Mouse (Mus musculus): ENCODE measurements around the gene Khdrbs1. TPM values are rescaled to one million over a fixed set of nuclear protein-coding genes. Genes with fewer than 3 reads are reported as not detected.
"Not testable (repeated sequence)": the region's sequence is repeated elsewhere in the genome, so short reads cannot be mapped to it uniquely, and the experiment has no call there.

Gene Khdrbs1
- polyA plus RNA-seq, 1 experiment: 34.2 TPM

GRCm38 (mm10) chr4:129731423-129731822, 10.7 kb downstream of the Khdrbs1 start:
- Histone ChIP-seq H3K4me1 (ENCODE audit: control insufficient read depth, insufficient read depth, low read length) (no peaks in the 10 kb centered on the region; the same call in 1 of the 2 replicates), H3K4me3 (ENCODE audit: insufficient read depth, low read length) (no peak overlapping the region), H3K27ac (ENCODE audit: insufficient read depth, low read length) (no peak overlapping the region)
- TF ChIP-seq CTCF (IDR thresholded peaks at IDR 0.05; ENCODE audit: extremely low read depth, insufficient read depth, low read length) (no peak), POLR2A (IDR thresholded peaks at IDR 0.05; ENCODE audit: extremely low read depth, insufficient read depth, low read length) (no peak)

GRCm38 (mm10) chr4:129716310-129716709, 25.8 kb downstream of the Khdrbs1 start:
- peaks cover 5% of the 10 kb centered on the region; the same call in 1 of the 2 replicates for H3K4me1 ChIP-seq (ENCODE audit: control insufficient read depth, insufficient read depth, low read length)
- no peak overlapping the region for H3K27ac ChIP-seq (ENCODE audit: insufficient read depth, low read length)
- no peak for TF ChIP-seq POLR2A (IDR thresholded peaks at IDR 0.05; ENCODE audit: extremely low read depth, insufficient read depth, low read length)
- no peak for TF ChIP-seq CTCF (IDR thresholded peaks at IDR 0.05; ENCODE audit: extremely low read depth, insufficient read depth, low read length)
- no peak overlapping the region for H3K4me3 ChIP-seq (ENCODE audit: insufficient read depth, low read length)

DNA sequence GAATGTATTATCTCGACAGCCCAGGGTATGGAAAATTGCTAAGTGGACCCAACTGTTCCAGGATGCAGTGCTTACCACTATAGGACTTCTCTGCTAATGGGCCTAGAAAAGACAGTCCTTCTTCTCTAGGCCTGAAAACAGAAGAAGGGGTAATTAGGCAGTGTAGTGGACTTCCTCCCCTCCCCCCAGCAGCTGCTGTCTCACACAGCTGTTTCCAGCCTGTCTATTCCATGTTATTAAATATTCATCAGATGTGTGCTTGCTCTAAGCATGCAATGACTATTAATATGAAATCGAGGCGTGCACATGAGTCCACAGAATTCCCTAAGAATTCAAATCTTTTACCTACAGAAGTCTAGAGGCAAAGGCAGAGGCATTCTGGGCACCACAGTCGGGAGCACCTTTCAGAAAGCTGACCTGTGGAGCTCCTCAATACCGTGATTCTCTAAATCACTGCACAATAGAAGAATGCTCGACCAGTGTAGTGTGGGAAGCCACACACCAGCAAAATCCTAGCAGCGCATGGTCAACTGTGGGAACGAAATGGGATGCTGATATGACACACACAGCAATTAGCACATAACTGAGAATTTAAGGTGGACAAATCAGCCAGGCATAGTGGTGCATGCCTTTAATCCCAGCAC, 32.5 kb downstream of the Khdrbs1 start:
- TF ChIP-seq POLR2A (IDR thresholded peaks at IDR 0.05; ENCODE audit: extremely low read depth, insufficient read depth, low read length) (no peak), CTCF (IDR thresholded peaks at IDR 0.05; ENCODE audit: extremely low read depth, insufficient read depth, low read length) (no peak)
- H3K4me3 ChIP-seq (ENCODE audit: insufficient read depth, low read length): no peak overlapping the region
- H3K27ac ChIP-seq (ENCODE audit: insufficient read depth, low read length): no peak overlapping the region; the same call in 1 of the 2 replicates
- peaks cover 6% of the 10 kb centered on the region; the same call in 1 of the 2 replicates for H3K4me1 ChIP-seq (ENCODE audit: control insufficient read depth, insufficient read depth, low read length)

DNA sequence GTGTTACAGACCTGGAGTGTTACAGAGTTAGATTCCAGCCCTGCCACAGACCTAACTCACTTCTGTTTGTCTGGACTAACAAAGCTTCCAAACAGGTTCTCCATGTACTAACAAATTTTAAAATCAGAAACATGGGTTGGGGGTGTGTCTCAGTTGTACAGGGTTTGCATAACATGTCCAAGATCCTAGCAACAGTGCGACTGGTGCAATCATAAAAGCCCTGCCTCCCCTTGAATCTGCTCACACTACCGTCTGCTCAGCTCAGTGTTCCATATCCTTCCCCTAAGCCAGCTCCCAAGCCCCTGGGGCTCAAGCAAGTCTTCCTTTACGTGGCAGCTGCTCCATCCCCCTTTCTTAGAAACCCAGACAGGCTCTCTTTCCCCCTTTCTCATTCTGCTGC, 35.4 kb downstream of the Khdrbs1 start:
- H3K27ac ChIP-seq (ENCODE audit: insufficient read depth, low read length): no peak overlapping the region
- TF ChIP-seq POLR2A (IDR thresholded peaks at IDR 0.05; ENCODE audit: extremely low read depth, insufficient read depth, low read length): peak; percentile 40; the same call in 1 of the 2 replicates
- no peak for TF ChIP-seq CTCF (IDR thresholded peaks at IDR 0.05; ENCODE audit: extremely low read depth, insufficient read depth, low read length)

DNA sequence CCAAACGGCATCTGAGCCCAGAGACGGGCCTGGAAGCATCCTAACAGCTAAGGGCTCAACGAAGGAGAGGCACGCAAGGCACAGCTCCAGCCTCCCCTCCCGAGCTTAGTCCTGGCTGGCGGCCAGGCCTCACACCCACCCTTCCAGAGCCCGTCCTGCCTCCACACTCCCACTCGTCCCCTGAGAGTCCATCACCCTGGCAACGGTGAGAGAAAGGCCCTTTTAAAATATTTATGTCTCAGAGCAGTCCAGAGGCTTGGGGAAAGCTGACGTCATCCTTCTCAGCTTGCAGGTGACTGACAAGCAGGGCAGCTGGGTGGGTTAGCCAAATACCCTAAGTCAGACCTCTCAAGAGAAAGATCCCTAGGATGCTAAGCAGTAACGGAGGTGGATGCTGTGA, 39.6 kb downstream of the Khdrbs1 start:
- Histone ChIP-seq H3K4me1 (ENCODE audit: control insufficient read depth, insufficient read depth, low read length) (peaks cover 9% of the 10 kb centered on the region), H3K4me3 (ENCODE audit: insufficient read depth, low read length) (no peak overlapping the region), H3K27ac (ENCODE audit: insufficient read depth, low read length) (peak overlapping the region; percentile 14)
- no peak for TF ChIP-seq CTCF (IDR thresholded peaks at IDR 0.05; ENCODE audit: extremely low read depth, insufficient read depth, low read length)
- TF ChIP-seq POLR2A (IDR thresholded peaks at IDR 0.05; ENCODE audit: extremely low read depth, insufficient read depth, low read length): peak; percentile 40; the same call in 1 of the 2 replicates

More for the DNA sequence above, 35.4 kb downstream of the Khdrbs1 start:
- no peak overlapping the region for H3K4me3 ChIP-seq (ENCODE audit: insufficient read depth, low read length)
- peaks cover 12% of the 10 kb centered on the region for H3K4me1 ChIP-seq (ENCODE audit: control insufficient read depth, insufficient read depth, low read length)

GRCm38 (mm10) chr4:129701503-129702377, 40.4 kb downstream of the Khdrbs1 start:
- TF ChIP-seq POLR2A (IDR thresholded peaks at IDR 0.05; ENCODE audit: extremely low read depth, insufficient read depth, low read length): no peak
- peak; percentile 83 for TF ChIP-seq CTCF (IDR thresholded peaks at IDR 0.05; ENCODE audit: extremely low read depth, insufficient read depth, low read length)
- Histone ChIP-seq H3K4me1 (ENCODE audit: control insufficient read depth, insufficient read depth, low read length) (peaks cover 9% of the 10 kb centered on the region), H3K27ac (ENCODE audit: insufficient read depth, low read length) (peak overlapping the region; percentile 14), H3K4me3 (ENCODE audit: insufficient read depth, low read length) (no peak overlapping the region)

GRCm38 (mm10) chr4:129700661-129701060, 41.4 kb downstream of the Khdrbs1 start:
- not testable (repeated sequence) for H3K4me1 ChIP-seq (ENCODE audit: control insufficient read depth, insufficient read depth, low read length); H3K4me3 ChIP-seq (ENCODE audit: insufficient read depth, low read length); H3K27ac ChIP-seq (ENCODE audit: insufficient read depth, low read length)

GRCm38 (mm10) chr4:129700216-129700615, 41.9 kb downstream of the Khdrbs1 start:
- Histone ChIP-seq H3K4me3 (ENCODE audit: insufficient read depth, low read length) (no peak overlapping the region), H3K27ac (ENCODE audit: insufficient read depth, low read length) (no peak overlapping the region), H3K4me1 (ENCODE audit: control insufficient read depth, insufficient read depth, low read length) (peaks cover 7% of the 10 kb centered on the region)
- TF ChIP-seq CTCF (IDR thresholded peaks at IDR 0.05; ENCODE audit: extremely low read depth, insufficient read depth, low read length) (no peak), POLR2A (IDR thresholded peaks at IDR 0.05; ENCODE audit: extremely low read depth, insufficient read depth, low read length) (no peak)

- Histone ChIP-seq H3K27ac (ENCODE audit: insufficient read depth, low read length) (peak overlapping the region; percentile 2; the same call in 1 of the 2 replicates), H3K4me3 (ENCODE audit: insufficient read depth, low read length) (peak overlapping the region; percentile 78), H3K4me1 (ENCODE audit: control insufficient read depth, insufficient read depth, low read length) (peaks cover 2% of the 10 kb centered on the region; the same call in 1 of the 2 replicates)
- TF ChIP-seq CTCF (IDR thresholded peaks at IDR 0.05; ENCODE audit: extremely low read depth, insufficient read depth, low read length) (no peak), POLR2A (IDR thresholded peaks at IDR 0.05; ENCODE audit: extremely low read depth, insufficient read depth, low read length) (no peak)
Measured at GRCm38 (mm10) chr4:129697191-129697590, 44.9 kb downstream of the Khdrbs1 start.

Data from cortical plate, adult 2 months (tissue).